Mouse (Mus musculus): Measurements from ENCODE around the gene Rxrg. TPM values are rescaled to one million over a fixed set of nuclear protein-coding genes. Genes with fewer than 3 reads are reported as not detected.

Rxrg gene
- polyA plus RNA-seq, 1 experiment from 2014 or later = 2.6 TPM

- H3K4me3 ChIP-seq (replicated peaks; ENCODE audit: low read length) = no peak overlapping the region
- H3K9ac ChIP-seq (ENCODE audit: low read length) = no peak overlapping the region
- no peaks in the 10 kb centered on the region; the same call in none of the 2 replicates for H3K27me3 ChIP-seq (ENCODE audit: control insufficient read depth, insufficient read depth, low read length)
- no peaks in the 10 kb centered on the region for H3K9me3 ChIP-seq (replicated peaks; ENCODE audit: control insufficient read depth, low read length)
- ATAC-seq (ENCODE audit: insufficient read depth, low FRiP score) = no peak
- H3K36me3 ChIP-seq (ENCODE audit: control insufficient read depth, insufficient read depth, low read length) = no peaks in the 10 kb centered on the region
- no peaks in the 10 kb centered on the region for H3K4me1 ChIP-seq (ENCODE audit: control insufficient read depth, insufficient read depth, low read length)
- no peak overlapping the region for H3K4me2 ChIP-seq (ENCODE audit: low read depth, low read length)
- no peak overlapping the region for H3K27ac ChIP-seq (ENCODE audit: low read length)
- 39% methylated on average over 8 of the region's 8 CpGs for WGBS
Observed at GRCm38 (mm10) chr1:167592175-167592574, 6.0 kb upstream of the Rxrg start.

DNA sequence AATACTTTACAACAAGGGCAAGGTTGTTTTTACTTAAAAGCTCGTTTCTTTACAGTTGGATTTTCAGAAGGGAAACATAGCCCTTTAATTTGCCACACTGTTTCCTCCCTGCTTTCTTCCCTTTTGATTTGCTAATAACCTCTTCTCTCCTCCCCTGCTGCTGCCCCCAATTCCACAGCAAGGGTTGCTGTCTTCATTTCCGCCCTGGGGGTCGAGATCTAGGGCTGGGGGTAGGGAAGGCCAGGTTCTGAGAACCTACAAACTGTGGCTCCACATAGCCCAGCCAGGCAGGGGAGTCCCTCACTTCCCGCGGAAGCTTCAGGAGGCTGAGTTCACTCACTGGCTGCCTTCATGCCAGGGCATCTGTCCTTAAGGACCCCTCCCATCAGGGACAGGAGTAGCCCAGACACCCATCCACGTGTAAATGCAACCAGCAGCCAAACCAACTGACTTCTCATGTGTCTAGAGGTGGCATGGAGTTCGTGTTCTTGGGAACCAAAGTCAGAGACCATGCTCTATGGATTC is 1.1 kb downstream of the Rxrg start:
- peaks cover 20% of the 10 kb centered on the region for H3K27me3 ChIP-seq (ENCODE audit: control insufficient read depth, insufficient read depth, low read length)
- WGBS = 24% methylated on average over 7 of the region's 7 CpGs
- no peak overlapping the region for H3K4me3 ChIP-seq (replicated peaks; ENCODE audit: low read length)
- H3K9ac ChIP-seq (ENCODE audit: low read length) = no peak overlapping the region
- no peak for ATAC-seq (ENCODE audit: insufficient read depth, low FRiP score)
- no peak overlapping the region for H3K27ac ChIP-seq (ENCODE audit: low read length)
- H3K4me2 ChIP-seq (ENCODE audit: low read depth, low read length) = peak overlapping the region; percentile 78; the same call in 1 of the 2 replicates
- peaks cover 8% of the 10 kb centered on the region; the same call in 1 of the 2 replicates for H3K4me1 ChIP-seq (ENCODE audit: control insufficient read depth, insufficient read depth, low read length)
- H3K36me3 ChIP-seq (ENCODE audit: control insufficient read depth, insufficient read depth, low read length) = no peaks in the 10 kb centered on the region
- H3K9me3 ChIP-seq (replicated peaks; ENCODE audit: control insufficient read depth, low read length) = no peaks in the 10 kb centered on the region

- ATAC-seq (ENCODE audit: insufficient read depth, low FRiP score) = no peak
- no peaks in the 10 kb centered on the region for H3K36me3 ChIP-seq (ENCODE audit: control insufficient read depth, insufficient read depth, low read length)
- 45% methylated on average over 9 of the region's 9 CpGs for WGBS
- no peaks in the 10 kb centered on the region for H3K4me1 ChIP-seq (ENCODE audit: control insufficient read depth, insufficient read depth, low read length)
- no peak overlapping the region for H3K4me3 ChIP-seq (replicated peaks; ENCODE audit: low read length)
- no peak overlapping the region for H3K4me2 ChIP-seq (ENCODE audit: low read depth, low read length)
- H3K27me3 ChIP-seq (ENCODE audit: control insufficient read depth, insufficient read depth, low read length) = no peaks in the 10 kb centered on the region
- H3K27ac ChIP-seq (ENCODE audit: low read length) = no peak overlapping the region
- no peaks in the 10 kb centered on the region for H3K9me3 ChIP-seq (replicated peaks; ENCODE audit: control insufficient read depth, low read length)
- H3K9ac ChIP-seq (ENCODE audit: low read length) = no peak overlapping the region
Observed at GRCm38 (mm10) chr1:167608201-167608741, 10.1 kb downstream of the Rxrg start.

GRCm38 (mm10) chr1:167617131-167617530 is 18.9 kb downstream of the Rxrg start:
- no peaks in the 10 kb centered on the region for H3K4me1 ChIP-seq (ENCODE audit: control insufficient read depth, insufficient read depth, low read length)
- ATAC-seq (ENCODE audit: insufficient read depth, low FRiP score) = no peak
- H3K27ac ChIP-seq (ENCODE audit: low read length) = no peak overlapping the region
- H3K9ac ChIP-seq (ENCODE audit: low read length) = no peak overlapping the region
- H3K4me3 ChIP-seq (replicated peaks; ENCODE audit: low read length) = no peak overlapping the region
- WGBS = 75% methylated on average over 14 of the region's 14 CpGs
- no peak overlapping the region for H3K4me2 ChIP-seq (ENCODE audit: low read depth, low read length)
- H3K27me3 ChIP-seq (ENCODE audit: control insufficient read depth, insufficient read depth, low read length) = no peaks in the 10 kb centered on the region
- no peaks in the 10 kb centered on the region for H3K9me3 ChIP-seq (replicated peaks; ENCODE audit: control insufficient read depth, low read length)
- H3K36me3 ChIP-seq (ENCODE audit: control insufficient read depth, insufficient read depth, low read length) = no peaks in the 10 kb centered on the region

- Histone ChIP-seq H3K9me3 (replicated peaks; ENCODE audit: control insufficient read depth, low read length) (no peaks in the 10 kb centered on the region), H3K4me1 (ENCODE audit: control insufficient read depth, insufficient read depth, low read length) (no peaks in the 10 kb centered on the region), H3K36me3 (ENCODE audit: control insufficient read depth, insufficient read depth, low read length) (no peaks in the 10 kb centered on the region), H3K4me2 (ENCODE audit: low read depth, low read length) (no peak overlapping the region), H3K27ac (ENCODE audit: low read length) (no peak overlapping the region), H3K9ac (ENCODE audit: low read length) (no peak overlapping the region), H3K27me3 (ENCODE audit: control insufficient read depth, insufficient read depth, low read length) (no peaks in the 10 kb centered on the region), H3K4me3 (replicated peaks; ENCODE audit: low read length) (no peak overlapping the region)
- WGBS = 71% methylated on average over 18 of the region's 18 CpGs
- ATAC-seq (ENCODE audit: insufficient read depth, low FRiP score) = no peak
Observed at GRCm38 (mm10) chr1:167617995-167618489, 19.9 kb downstream of the Rxrg start.

DNA sequence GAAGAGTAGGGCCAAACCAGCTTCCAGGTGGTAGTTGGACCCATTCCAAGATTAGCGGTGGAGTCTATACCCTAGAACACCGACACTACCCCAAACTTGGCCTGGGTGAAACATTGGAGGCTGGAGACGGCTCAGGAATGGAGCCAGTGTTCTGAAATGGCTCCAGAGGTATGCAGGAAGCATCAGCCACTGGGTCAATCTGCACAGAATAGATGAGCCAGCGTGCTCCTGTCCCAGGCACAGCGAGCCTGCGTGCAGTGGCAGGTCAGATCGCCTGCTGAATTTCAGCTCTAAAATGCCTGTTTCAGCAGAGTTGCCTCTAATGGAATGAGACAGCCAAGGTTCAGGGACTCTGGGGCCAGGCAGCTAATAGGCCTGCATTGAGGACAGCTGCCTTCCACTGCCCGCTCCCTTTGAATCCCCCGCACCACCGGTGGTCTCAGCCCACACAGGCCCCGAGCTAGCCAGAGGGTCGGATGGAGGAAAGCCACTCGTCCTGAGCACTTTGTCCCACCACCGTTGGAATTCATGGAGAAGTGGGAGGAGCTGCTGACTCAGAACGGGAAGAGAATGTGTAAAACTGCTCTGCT is 22.1 kb downstream of the Rxrg start:
- H3K27ac ChIP-seq (ENCODE audit: low read length) = no peak overlapping the region
- no peaks in the 10 kb centered on the region for H3K36me3 ChIP-seq (ENCODE audit: control insufficient read depth, insufficient read depth, low read length)
- H3K27me3 ChIP-seq (ENCODE audit: control insufficient read depth, insufficient read depth, low read length) = no peaks in the 10 kb centered on the region
- no peak overlapping the region for H3K9ac ChIP-seq (ENCODE audit: low read length)
- 66% methylated on average over 15 of the region's 15 CpGs for WGBS
- no peaks in the 10 kb centered on the region for H3K9me3 ChIP-seq (replicated peaks; ENCODE audit: control insufficient read depth, low read length)
- ATAC-seq (ENCODE audit: insufficient read depth, low FRiP score) = no peak
- no peaks in the 10 kb centered on the region for H3K4me1 ChIP-seq (ENCODE audit: control insufficient read depth, insufficient read depth, low read length)
- H3K4me3 ChIP-seq (replicated peaks; ENCODE audit: low read length) = no peak overlapping the region
- H3K4me2 ChIP-seq (ENCODE audit: low read depth, low read length) = no peak overlapping the region

DNA sequence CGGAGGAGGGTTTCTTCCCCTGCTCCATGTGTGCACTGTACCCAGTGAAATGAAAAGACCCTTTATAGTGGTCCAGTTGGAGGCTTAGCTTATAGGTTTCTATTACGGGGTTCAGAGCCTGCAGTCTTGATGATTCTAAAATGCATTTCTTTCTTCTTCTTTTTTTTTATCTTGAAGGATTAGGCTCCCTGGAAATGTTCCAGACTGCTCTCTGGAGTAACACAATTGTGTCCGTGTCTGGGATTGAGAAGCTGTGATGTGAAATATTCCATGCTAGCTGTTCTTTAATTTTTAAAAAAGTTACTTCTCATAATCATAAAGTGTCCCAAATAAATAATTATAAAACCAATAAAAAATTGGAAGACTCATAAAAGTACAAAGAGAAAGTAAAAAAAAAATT is 26.9 kb downstream of the Rxrg start:
- Histone ChIP-seq H3K4me3 (replicated peaks; ENCODE audit: low read length) (no peak overlapping the region), H3K9ac (ENCODE audit: low read length) (no peak overlapping the region), H3K9me3 (replicated peaks; ENCODE audit: control insufficient read depth, low read length) (no peaks in the 10 kb centered on the region), H3K4me2 (ENCODE audit: low read depth, low read length) (no peak overlapping the region), H3K27ac (ENCODE audit: low read length) (no peak overlapping the region), H3K4me1 (ENCODE audit: control insufficient read depth, insufficient read depth, low read length) (no peaks in the 10 kb centered on the region), H3K36me3 (ENCODE audit: control insufficient read depth, insufficient read depth, low read length) (no peaks in the 10 kb centered on the region), H3K27me3 (ENCODE audit: control insufficient read depth, insufficient read depth, low read length) (no peaks in the 10 kb centered on the region)
- ATAC-seq (ENCODE audit: insufficient read depth, low FRiP score) = no peak
- WGBS = 54% methylated on average over 3 of the region's 3 CpGs

DNA sequence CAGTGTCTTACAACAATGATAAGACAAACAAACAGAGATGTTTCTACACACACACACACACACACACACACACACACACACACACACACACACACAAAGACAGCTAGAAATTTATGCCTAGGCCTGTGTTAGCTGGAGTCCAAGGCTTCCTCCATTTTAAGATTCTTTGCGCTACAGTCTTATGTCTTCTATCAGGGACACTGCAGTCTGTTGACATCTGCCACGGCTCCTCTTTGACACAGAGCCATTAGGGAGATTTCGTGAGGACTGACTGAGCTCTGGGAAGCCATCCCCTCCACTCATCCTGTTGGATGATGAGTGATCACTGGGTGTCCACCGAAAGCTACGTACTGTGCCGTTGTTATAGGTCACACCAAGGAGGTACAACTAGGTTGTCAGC is 33.6 kb downstream of the Rxrg start:
- ATAC-seq (ENCODE audit: insufficient read depth, low FRiP score) = no peak
- 78% methylated on average over 6 of the region's 6 CpGs for WGBS
- H3K9ac ChIP-seq (ENCODE audit: low read length) = no peak overlapping the region
- no peak overlapping the region for H3K4me3 ChIP-seq (replicated peaks; ENCODE audit: low read length)
- H3K27me3 ChIP-seq (ENCODE audit: control insufficient read depth, insufficient read depth, low read length) = no peaks in the 10 kb centered on the region; the same call in 1 of the 2 replicates
- no peaks in the 10 kb centered on the region for H3K4me1 ChIP-seq (ENCODE audit: control insufficient read depth, insufficient read depth, low read length)
- no peaks in the 10 kb centered on the region for H3K36me3 ChIP-seq (ENCODE audit: control insufficient read depth, insufficient read depth, low read length)
- no peak overlapping the region for H3K4me2 ChIP-seq (ENCODE audit: low read depth, low read length)
- no peak overlapping the region for H3K27ac ChIP-seq (ENCODE audit: low read length)
- no peaks in the 10 kb centered on the region for H3K9me3 ChIP-seq (replicated peaks; ENCODE audit: control insufficient read depth, low read length)

DNA sequence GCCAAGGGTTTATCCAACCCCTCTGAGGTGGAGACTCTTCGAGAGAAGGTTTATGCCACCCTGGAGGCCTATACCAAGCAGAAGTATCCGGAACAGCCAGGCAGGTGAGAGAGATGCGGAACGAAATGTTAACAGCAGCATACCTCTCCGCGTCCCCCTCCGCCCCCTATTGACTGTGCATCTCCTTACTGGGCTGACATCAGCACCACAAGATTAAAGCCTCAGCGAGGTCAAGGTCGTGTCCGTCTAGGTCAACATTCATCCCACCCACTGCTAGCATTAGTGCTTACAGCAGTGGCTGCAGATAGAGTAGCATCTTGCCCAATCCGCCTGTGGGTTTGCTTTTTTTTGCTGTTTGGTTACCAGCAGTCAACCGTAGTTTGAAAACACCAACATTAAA is 37.5 kb downstream of the Rxrg start:
- ATAC-seq (ENCODE audit: insufficient read depth, low FRiP score) = no peak
- H3K4me1 ChIP-seq (ENCODE audit: control insufficient read depth, insufficient read depth, low read length) = no peaks in the 10 kb centered on the region
- H3K9me3 ChIP-seq (replicated peaks; ENCODE audit: control insufficient read depth, low read length) = no peaks in the 10 kb centered on the region
- H3K36me3 ChIP-seq (ENCODE audit: control insufficient read depth, insufficient read depth, low read length) = no peaks in the 10 kb centered on the region
- H3K9ac ChIP-seq (ENCODE audit: low read length) = no peak overlapping the region
- no peaks in the 10 kb centered on the region; the same call in 1 of the 2 replicates for H3K27me3 ChIP-seq (ENCODE audit: control insufficient read depth, insufficient read depth, low read length)
- H3K27ac ChIP-seq (ENCODE audit: low read length) = no peak overlapping the region
- H3K4me2 ChIP-seq (ENCODE audit: low read depth, low read length) = no peak overlapping the region
- no peak overlapping the region for H3K4me3 ChIP-seq (replicated peaks; ENCODE audit: low read length)
- WGBS = 45% methylated on average over 12 of the region's 12 CpGs

Measured in stomach, embryonic 16.5 days (tissue).